Mouse (Mus musculus): Measurements from ENCODE around the gene Dok7. TPM values are rescaled to one million over a fixed set of nuclear protein-coding genes. Genes with fewer than 3 reads are reported as not detected.
A peak's percentile ranks its signal among the peaks of the same experiment; 100 is the strongest.

Gene Dok7
- polyA plus RNA-seq, 1 experiment from 2014 or later, result 7.2 TPM

- peaks cover 24% of the 10 kb centered on the region for H3K36me3 ChIP-seq
- H3K4me2 ChIP-seq (replicated peaks), result no peak overlapping the region
- 50% methylated on average over 1 of the region's 1 CpGs for WGBS
- no peak overlapping the region for H3K4me3 ChIP-seq
- no peaks in the 10 kb centered on the region for H3K9me3 ChIP-seq
- H3K27ac ChIP-seq (replicated peaks), result peak overlapping the region; percentile 44; the same call in 1 of the 2 replicates
- 0 out of 2 replicates have a peak, but pooled peaks cover 4% of the 10 kb centered on the region for H3K4me1 ChIP-seq
- no peaks in the 10 kb centered on the region for H3K27me3 ChIP-seq
- ATAC-seq (replicated peaks), result no peak
- H3K9ac ChIP-seq (replicated peaks), result no peak overlapping the region
Observed at GRCm38 (mm10) chr5:35033619-35034018, 22.9 kb upstream of the Dok7 start.

- no peak for ATAC-seq (replicated peaks)
- Histone ChIP-seq H3K27me3 (no peaks in the 10 kb centered on the region), H3K4me1 (0 out of 2 replicates have a peak, but pooled peaks cover 4% of the 10 kb centered on the region), H3K9ac (replicated peaks) (no peak overlapping the region), H3K4me3 (no peak overlapping the region), H3K9me3 (no peaks in the 10 kb centered on the region), H3K36me3 (peaks cover 15% of the 10 kb centered on the region), H3K27ac (replicated peaks) (no peak overlapping the region), H3K4me2 (replicated peaks) (no peak overlapping the region)
- 85% methylated on average over 5 of the region's 5 CpGs for WGBS
Observed at GRCm38 (mm10) chr5:35035141-35035540, 21.4 kb upstream of the Dok7 start.

- ATAC-seq (replicated peaks), result no peak
- 82% methylated on average over 4 of the region's 4 CpGs for WGBS
- no peak overlapping the region for H3K4me2 ChIP-seq (replicated peaks)
- H3K36me3 ChIP-seq, result peaks cover 12% of the 10 kb centered on the region
- H3K27me3 ChIP-seq, result no peaks in the 10 kb centered on the region
- no peak overlapping the region for H3K9ac ChIP-seq (replicated peaks)
- H3K27ac ChIP-seq (replicated peaks), result no peak overlapping the region
- H3K4me1 ChIP-seq, result 0 out of 2 replicates have a peak, but pooled peaks cover 4% of the 10 kb centered on the region
- no peak overlapping the region for H3K4me3 ChIP-seq
- no peaks in the 10 kb centered on the region for H3K9me3 ChIP-seq
Observed at GRCm38 (mm10) chr5:35035795-35036194, 20.8 kb upstream of the Dok7 start.

- no peak for ATAC-seq (replicated peaks)
- H3K36me3 ChIP-seq, result peaks cover 7% of the 10 kb centered on the region
- no peak overlapping the region for H3K9ac ChIP-seq (replicated peaks)
- H3K9me3 ChIP-seq, result no peaks in the 10 kb centered on the region
- no peaks in the 10 kb centered on the region for H3K27me3 ChIP-seq
- H3K4me1 ChIP-seq, result 0 out of 2 replicates have a peak, but pooled peaks cover 4% of the 10 kb centered on the region
- no peak overlapping the region for H3K4me2 ChIP-seq (replicated peaks)
- no peak overlapping the region for H3K4me3 ChIP-seq
- no peak overlapping the region for H3K27ac ChIP-seq (replicated peaks)
Observed at GRCm38 (mm10) chr5:35037438-35037837, 19.1 kb upstream of the Dok7 start.

- H3K4me1 ChIP-seq, result no peaks in the 10 kb centered on the region
- H3K9me3 ChIP-seq, result no peaks in the 10 kb centered on the region
- no peak for ATAC-seq (replicated peaks)
- no peak within 1 kb of the TSS for H3K4me3 ChIP-seq
- H3K36me3 ChIP-seq, result no peaks in the 10 kb centered on the region
- H3K27me3 ChIP-seq, result no peaks in the 10 kb centered on the region
- no peak within 1 kb of the TSS for H3K4me2 ChIP-seq (replicated peaks)
- WGBS, result 67% methylated on average over 6 of the region's 6 CpGs
- H3K27ac ChIP-seq (replicated peaks), result no peak within 1 kb of the TSS
- H3K9ac ChIP-seq (replicated peaks), result no peak within 1 kb of the TSS
Observed at GRCm38 (mm10) chr5:35041268-35041829, 15.2 kb upstream of the Dok7 start, which contains the start of gene Hgfac. Gene Hgfac, plus strand, starts transcription at chr5:35041509.

- ATAC-seq (replicated peaks), result peak; percentile 13; the same call in 1 of the 2 replicates
- 84% methylated on average over 10 of the region's 10 CpGs for WGBS
Observed at GRCm38 (mm10) chr5:35042431-35043109, 14.0 kb upstream of the Dok7 start.

GRCm38 (mm10) chr5:35043110-35043451 is 13.5 kb upstream of the Dok7 start:
- Histone ChIP-seq H3K9ac (replicated peaks) (no peak overlapping the region), H3K36me3 (no peaks in the 10 kb centered on the region), H3K9me3 (no peaks in the 10 kb centered on the region), H3K27ac (replicated peaks) (no peak overlapping the region), H3K4me2 (replicated peaks) (no peak overlapping the region), H3K4me1 (no peaks in the 10 kb centered on the region), H3K4me3 (no peak overlapping the region), H3K27me3 (no peaks in the 10 kb centered on the region)
- ATAC-seq (replicated peaks), result peak; percentile 85
- WGBS, result 11% methylated on average over 1 of the region's 1 CpGs

More at GRCm38 (mm10) chr5:35042431-35043109, 14.0 kb upstream of the Dok7 start:
- H3K27ac ChIP-seq (replicated peaks), result no peak overlapping the region
- H3K9me3 ChIP-seq, result no peaks in the 10 kb centered on the region
- no peak overlapping the region for H3K9ac ChIP-seq (replicated peaks)
- H3K4me3 ChIP-seq, result no peak overlapping the region
- H3K27me3 ChIP-seq, result no peaks in the 10 kb centered on the region
- no peak overlapping the region for H3K4me2 ChIP-seq (replicated peaks)
- no peaks in the 10 kb centered on the region for H3K36me3 ChIP-seq
- H3K4me1 ChIP-seq, result no peaks in the 10 kb centered on the region

GRCm38 (mm10) chr5:35050541-35050940 is 6.0 kb upstream of the Dok7 start:
- Histone ChIP-seq H3K9me3 (no peaks in the 10 kb centered on the region), H3K4me2 (replicated peaks) (no peak overlapping the region), H3K4me1 (no peaks in the 10 kb centered on the region), H3K9ac (replicated peaks) (no peak overlapping the region), H3K27ac (replicated peaks) (no peak overlapping the region), H3K36me3 (no peaks in the 10 kb centered on the region), H3K27me3 (no peaks in the 10 kb centered on the region), H3K4me3 (no peak overlapping the region)
- ATAC-seq (replicated peaks), result no peak
- 75% methylated on average over 5 of the region's 5 CpGs for WGBS

- no peaks in the 10 kb centered on the region for H3K36me3 ChIP-seq
- no peak overlapping the region for H3K27ac ChIP-seq (replicated peaks)
- no peaks in the 10 kb centered on the region for H3K9me3 ChIP-seq
- peaks cover 20% of the 10 kb centered on the region for H3K4me1 ChIP-seq
- H3K4me3 ChIP-seq, result no peak overlapping the region
- H3K4me2 ChIP-seq (replicated peaks), result no peak overlapping the region
- H3K9ac ChIP-seq (replicated peaks), result no peak overlapping the region
- WGBS, result 92% methylated on average over 3 of the region's 3 CpGs
- H3K27me3 ChIP-seq, result 0 out of 2 replicates have a peak, but pooled peaks cover 4% of the 10 kb centered on the region
- no peak for ATAC-seq (replicated peaks)
Observed at GRCm38 (mm10) chr5:35054628-35055027, 1.9 kb upstream of the Dok7 start.

GRCm38 (mm10) chr5:35055076-35055475 is 1.5 kb upstream of the Dok7 start:
- 0 out of 2 replicates have a peak, but pooled peaks cover 4% of the 10 kb centered on the region for H3K27me3 ChIP-seq
- WGBS, result 59% methylated on average over 12 of the region's 12 CpGs
- H3K4me2 ChIP-seq (replicated peaks), result no peak overlapping the region

GRCm38 (mm10) chr5:35057582-35057981 is 1.0 kb downstream of the Dok7 start:
- Histone ChIP-seq H3K4me1 (peaks cover 20% of the 10 kb centered on the region), H3K27ac (replicated peaks) (no peak overlapping the region), H3K27me3 (0 out of 2 replicates have a peak, but pooled peaks cover 4% of the 10 kb centered on the region), H3K9ac (replicated peaks) (peak overlapping the region; percentile 65), H3K36me3 (no peaks in the 10 kb centered on the region), H3K9me3 (no peaks in the 10 kb centered on the region), H3K4me2 (replicated peaks) (peak overlapping the region; percentile 98), H3K4me3 (peak overlapping the region; percentile 63)
- 0 out of 2 replicates have a peak, but pooled peaks have one; percentile 25 for ATAC-seq (replicated peaks)
- WGBS, result 8% methylated on average over 4 of the region's 4 CpGs

More at GRCm38 (mm10) chr5:35055076-35055475, 1.5 kb upstream of the Dok7 start:
- no peaks in the 10 kb centered on the region for H3K9me3 ChIP-seq
- H3K9ac ChIP-seq (replicated peaks), result no peak overlapping the region
- H3K4me3 ChIP-seq, result no peak overlapping the region
- H3K36me3 ChIP-seq, result no peaks in the 10 kb centered on the region
- no peak overlapping the region for H3K27ac ChIP-seq (replicated peaks)
- no peak for ATAC-seq (replicated peaks)
- peaks cover 20% of the 10 kb centered on the region for H3K4me1 ChIP-seq

- WGBS, result 81% methylated on average over 1 of the region's 1 CpGs
- Histone ChIP-seq H3K4me3 (peak overlapping the region; percentile 63), H3K36me3 (no peaks in the 10 kb centered on the region), H3K9ac (replicated peaks) (no peak overlapping the region), H3K27ac (replicated peaks) (no peak overlapping the region), H3K4me1 (peaks cover 20% of the 10 kb centered on the region), H3K27me3 (0 out of 2 replicates have a peak, but pooled peaks cover 4% of the 10 kb centered on the region), H3K9me3 (no peaks in the 10 kb centered on the region), H3K4me2 (replicated peaks) (peak overlapping the region; percentile 98)
- no peak for ATAC-seq (replicated peaks)
Observed at GRCm38 (mm10) chr5:35058216-35058615, 1.6 kb downstream of the Dok7 start.

Data from forebrain, embryonic 15.5 days (tissue).